Mouse (Mus musculus) right cerebral cortex, postnatal 4 days (tissue): ENCODE measurements around the gene Crip1.
A peak's percentile ranks its signal among the peaks of the same experiment; 100 is the strongest.

Experiments used
- DNase-seq: peaks from one replicate; pipeline ENCODE4 v3.0.0-alpha.2; 2022

Crip1 gene

GRCm38 (mm10) chr12:113131601-113132000 is 14.5 kb upstream of the Crip1 start:
- DNase-seq = no peak

GRCm38 (mm10) chr12:113132567-113132966 is 13.5 kb upstream of the Crip1 start:
- DNase-seq = no peak

- no peak for DNase-seq
Measured at GRCm38 (mm10) chr12:113133260-113133659, 12.9 kb upstream of the Crip1 start.

GRCm38 (mm10) chr12:113133861-113134403 is 12.2 kb upstream of the Crip1 start:
- DNase-seq = no peak

DNA sequence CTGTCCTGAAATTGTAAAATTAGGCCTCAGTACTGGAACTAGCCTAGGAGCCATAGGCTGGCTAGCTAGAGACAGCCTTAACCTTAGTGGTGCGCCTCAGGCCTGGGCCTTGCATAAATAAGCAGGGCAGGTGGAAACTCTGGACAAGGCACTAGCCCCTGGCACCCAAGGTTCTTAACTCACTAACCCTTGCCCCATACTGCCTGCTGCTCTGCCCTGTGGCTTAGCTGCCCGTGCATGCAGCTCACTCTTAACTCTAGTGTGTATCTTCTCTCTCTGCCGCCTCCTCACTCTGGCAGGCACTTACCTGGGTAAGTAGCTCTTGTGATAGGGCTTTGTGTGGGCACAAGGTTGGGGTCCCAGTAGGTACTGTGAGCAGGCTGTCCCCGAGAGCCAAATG is 11.6 kb upstream of the Crip1 start:
- no peak for DNase-seq

GRCm38 (mm10) chr12:113135401-113135800 is 10.7 kb upstream of the Crip1 start:
- DNase-seq = no peak

DNA sequence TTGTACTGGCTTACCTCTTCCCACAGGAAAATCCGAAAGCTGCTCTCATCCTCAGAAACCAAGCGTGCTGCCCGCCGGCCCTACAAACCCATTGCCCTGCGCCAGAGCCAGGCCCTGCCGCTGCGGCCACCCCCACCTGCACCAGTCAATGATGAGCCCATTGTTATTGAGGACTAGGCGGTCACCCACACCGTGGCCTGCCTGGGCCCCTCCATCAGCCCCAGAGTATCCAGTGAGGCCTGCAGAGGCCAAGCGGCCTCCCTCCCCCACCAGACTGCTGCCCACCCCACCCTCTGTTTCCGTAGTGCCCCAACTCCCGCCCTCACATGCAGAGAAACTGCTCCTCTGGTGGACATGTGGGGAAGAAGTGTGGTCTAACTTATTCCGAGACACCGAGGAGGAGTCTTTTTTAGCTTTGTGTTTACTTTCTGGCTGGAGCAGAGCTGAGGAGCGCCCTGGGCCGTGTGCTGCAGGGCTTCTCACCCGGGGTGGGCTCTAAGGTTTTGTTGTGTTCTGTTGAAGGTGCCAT is 9.6 kb upstream of the Crip1 start:
- no peak for DNase-seq

DNA sequence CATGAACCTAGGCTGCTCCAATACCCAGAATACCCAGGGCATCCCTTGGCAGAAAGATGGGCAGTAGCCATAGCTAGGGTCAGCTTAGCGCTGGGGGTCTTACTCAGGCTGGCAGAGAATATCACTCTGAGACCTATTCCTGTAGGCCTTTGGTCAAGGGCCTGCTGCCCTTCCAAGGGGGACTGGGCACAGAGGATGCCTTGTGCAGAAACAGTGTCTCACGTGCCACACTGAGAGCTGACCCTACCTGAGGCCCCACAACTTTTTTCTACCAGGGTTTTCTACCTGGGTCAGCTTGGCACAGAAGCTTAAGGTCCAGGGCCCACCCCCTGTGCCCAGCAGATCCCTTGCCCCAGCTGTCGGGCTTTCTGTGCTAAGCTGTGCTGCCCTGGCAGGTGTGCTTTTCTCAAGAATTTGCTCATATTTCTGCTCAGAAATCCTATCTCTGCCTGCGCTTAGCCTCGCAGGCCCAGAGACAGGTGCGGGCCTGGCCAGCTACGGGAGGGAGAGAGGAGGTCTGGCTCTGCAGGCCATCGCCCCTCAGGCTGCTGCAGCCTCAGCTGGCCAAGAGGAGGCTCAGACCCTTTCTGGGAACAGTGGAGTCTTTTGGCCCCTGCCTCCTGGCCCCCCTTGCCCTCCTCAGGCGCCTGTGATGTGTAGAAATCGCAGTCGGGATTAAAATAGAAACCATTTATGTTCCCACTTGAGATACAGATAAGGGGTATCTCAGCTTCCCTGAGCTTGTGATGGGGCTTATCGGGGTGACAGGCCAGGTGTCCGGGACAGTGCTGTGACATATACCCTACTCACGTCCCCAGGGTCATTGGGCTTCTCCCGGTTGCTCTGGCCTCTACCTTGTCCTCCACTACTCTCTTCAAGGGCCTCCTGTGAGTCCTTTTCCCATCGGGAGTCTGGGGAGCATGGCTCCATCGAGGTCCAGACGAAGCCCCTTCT is 8.6 kb upstream of the Crip1 start:
- DNase-seq = no peak

DNA sequence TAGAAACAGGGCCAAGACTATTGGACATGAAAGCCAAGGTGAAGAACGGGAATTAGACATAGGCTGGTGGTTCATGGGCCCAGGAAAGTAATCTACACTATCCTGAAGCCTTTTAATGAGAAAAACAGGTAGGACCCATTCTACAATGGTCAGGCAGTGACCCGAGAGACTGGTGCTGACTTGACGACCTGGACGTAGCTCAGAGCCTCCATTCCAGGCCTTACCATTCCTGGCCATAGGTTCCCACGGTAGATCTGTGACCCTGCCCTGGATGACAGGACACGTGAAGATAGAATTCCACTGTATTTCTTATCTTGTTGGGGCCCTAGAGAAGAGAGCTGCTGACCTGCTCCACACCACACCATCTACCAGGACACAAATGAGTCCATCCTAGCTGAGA is 7.8 kb upstream of the Crip1 start:
- no peak for DNase-seq

- peak; percentile 57 for DNase-seq
Measured at GRCm38 (mm10) chr12:113138901-113139864, 6.9 kb upstream of the Crip1 start.

DNA sequence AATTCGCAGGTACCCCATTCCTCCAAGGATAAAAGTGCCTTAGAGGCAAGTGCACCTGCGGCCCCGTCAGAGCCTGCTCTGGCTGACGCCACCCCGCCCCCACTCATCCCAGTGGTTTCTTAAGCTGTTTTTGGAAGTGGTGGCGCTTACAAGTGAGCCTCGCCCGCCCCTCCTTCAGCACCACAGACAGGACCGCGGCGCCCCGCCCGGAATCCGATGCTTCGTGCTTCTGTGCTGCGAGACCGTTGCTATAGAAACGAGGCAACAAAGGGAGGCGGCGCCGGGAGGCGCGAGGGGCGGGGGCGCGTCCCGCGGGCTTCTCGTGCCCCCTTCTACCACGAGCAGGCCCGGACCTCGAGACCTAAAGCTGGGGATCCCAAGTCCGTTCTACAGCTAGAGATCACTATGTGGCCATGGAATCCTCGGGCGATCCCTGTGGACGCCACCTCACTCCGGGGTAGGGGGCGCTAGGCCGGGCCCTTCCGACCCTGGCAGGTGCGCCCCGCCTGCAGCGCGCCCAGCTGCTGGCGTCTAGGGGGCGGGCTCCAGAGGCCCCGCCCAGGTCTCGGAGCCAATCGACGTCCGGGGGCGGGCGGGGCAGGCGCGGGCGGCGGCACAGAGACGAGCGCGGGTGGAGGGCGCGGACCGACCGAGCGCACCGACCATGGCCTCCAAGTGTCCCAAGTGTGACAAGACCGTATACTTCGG is 6.1 kb upstream of the Crip1 start, which contains the start of gene Crip2:
Gene Crip2, plus strand, starts transcription at position 329 of the 708 bp plus-strand sequence.
- peak; percentile 88 for DNase-seq

DNA sequence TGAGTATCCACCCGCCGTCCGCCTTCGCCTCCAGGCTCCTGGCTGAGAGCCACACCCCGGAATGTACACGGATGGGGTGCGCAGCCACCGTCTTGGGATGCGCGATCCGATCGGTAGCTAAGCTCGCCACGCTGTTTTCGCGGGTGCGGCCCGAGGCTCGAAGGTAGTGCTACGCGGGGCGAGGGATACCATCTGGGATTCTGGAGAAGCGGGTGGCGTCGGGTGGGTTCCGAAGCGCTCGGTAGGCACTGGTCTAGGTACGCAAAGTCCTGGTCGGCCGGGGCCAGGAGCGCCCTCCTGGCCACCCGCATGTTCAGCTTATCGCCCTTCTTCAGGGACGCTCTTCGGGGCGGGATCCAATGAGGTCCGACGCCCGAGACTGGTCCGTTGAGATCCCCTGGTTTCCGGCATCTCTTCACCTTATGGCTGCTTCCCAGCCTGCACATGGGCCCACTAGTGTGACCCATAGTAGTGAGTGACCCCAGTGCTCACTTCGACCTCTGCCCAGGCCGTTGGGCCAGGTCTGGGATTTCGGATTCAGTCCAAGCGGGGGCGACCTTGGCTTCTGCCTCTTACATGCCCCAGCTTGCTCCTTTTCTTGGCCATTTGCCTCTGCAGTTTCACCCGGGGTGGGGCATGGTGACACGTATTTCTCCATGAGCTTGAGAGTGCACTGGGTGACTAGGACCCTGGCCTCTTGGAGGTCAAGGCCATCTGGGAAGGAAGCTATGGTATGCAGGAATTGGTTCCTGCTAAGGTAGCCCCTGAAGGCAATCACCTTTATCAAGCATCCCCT is 5.3 kb upstream of the Crip1 start:
- DNase-seq = no peak

DNA sequence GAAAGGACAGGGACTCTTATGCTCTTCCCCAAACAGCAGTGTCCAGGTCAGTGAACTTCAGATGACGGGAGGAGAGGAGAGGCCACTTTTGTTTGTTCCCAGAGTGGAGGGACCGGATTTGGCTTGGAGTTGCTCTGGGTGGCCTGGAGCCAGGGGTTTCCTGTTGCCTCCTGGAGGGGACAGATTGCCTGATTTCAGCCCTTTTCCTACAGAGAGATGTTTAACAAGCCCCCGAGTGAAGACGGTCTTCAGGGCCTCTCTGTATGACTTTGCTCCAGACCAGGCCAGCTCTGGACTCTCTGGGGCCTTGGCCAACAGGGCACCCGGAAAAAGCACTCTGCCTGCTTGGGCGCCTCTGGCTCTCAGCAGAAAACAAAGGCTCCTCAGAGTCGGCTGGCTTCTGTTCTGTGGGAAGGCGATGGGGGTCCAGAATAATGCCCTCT is 4.6 kb upstream of the Crip1 start:
- DNase-seq = peak; percentile 52

- peak; percentile 58 for DNase-seq
Measured at GRCm38 (mm10) chr12:113142021-113142975, 3.8 kb upstream of the Crip1 start.

DNA sequence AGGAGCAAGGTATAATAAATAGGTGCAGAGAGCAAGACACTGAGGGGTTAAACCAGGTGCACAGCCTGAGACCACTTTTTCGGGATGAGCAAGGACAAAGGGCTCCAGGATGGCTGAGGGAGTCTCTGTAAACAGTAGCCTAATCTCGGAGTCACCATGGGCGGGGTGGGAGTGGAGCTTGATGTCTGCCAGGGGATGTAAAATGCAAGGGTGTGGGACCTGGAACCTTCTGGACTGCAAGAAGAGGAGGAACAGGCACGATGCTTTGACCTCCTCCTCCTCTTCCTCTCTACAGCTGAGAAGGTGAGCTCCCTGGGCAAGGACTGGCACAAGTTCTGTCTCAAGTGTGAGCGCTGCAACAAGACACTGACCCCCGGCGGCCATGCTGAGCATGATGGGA is 3.0 kb upstream of the Crip1 start:
- no peak for DNase-seq

DNA sequence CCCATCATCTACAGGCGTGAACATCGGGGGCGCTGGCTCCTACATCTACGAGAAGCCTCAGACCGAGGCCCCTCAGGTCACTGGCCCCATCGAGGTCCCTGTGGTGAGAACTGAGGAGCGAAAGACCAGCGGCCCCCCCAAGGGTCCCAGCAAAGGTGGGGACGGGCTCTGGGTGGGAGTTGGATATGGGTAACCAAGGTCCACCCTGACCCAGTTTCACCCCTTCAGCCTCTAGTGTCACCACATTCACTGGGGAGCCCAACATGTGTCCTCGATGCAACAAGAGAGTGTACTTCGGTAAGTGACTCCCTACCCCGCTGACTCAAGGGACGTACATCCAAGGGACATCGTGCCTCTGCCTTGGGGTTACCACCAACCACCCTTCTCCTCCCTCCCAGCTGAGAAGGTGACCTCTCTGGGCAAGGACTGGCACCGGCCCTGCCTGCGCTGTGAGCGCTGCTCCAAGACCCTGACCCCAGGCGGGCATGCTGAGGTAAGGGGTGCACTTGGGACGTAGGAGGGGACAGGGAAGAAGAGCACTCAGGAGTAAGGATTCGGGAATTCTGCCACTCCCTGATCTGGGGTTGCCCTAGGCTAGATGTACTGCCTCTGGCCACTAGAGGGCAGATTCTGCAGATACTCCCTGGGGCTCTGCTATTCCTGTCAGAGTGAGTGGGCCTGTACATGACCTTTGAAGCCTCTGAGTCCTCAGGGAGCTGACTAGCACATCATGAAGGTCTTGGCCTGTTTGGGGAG is 1.9 kb upstream of the Crip1 start:
- no peak for DNase-seq

- no peak for DNase-seq
Measured at GRCm38 (mm10) chr12:113144886-113145285, 1.2 kb upstream of the Crip1 start.

GRCm38 (mm10) chr12:113145591-113145990 is 525 bp upstream of the Crip1 start:
- DNase-seq = no peak

- DNase-seq = no peak
Measured at GRCm38 (mm10) chr12:113147481-113147880, 1.4 kb downstream of the Crip1 start.
